Mouse (Mus musculus): Measurements from ENCODE around the gene Zbtb16. TPM values are rescaled to one million over a fixed set of nuclear protein-coding genes. Genes with fewer than 3 reads are reported as not detected.

Gene Zbtb16
- total RNA-seq (2021), result 10 to 100 TPM; 32.2 to 47.0 TPM

DNA sequence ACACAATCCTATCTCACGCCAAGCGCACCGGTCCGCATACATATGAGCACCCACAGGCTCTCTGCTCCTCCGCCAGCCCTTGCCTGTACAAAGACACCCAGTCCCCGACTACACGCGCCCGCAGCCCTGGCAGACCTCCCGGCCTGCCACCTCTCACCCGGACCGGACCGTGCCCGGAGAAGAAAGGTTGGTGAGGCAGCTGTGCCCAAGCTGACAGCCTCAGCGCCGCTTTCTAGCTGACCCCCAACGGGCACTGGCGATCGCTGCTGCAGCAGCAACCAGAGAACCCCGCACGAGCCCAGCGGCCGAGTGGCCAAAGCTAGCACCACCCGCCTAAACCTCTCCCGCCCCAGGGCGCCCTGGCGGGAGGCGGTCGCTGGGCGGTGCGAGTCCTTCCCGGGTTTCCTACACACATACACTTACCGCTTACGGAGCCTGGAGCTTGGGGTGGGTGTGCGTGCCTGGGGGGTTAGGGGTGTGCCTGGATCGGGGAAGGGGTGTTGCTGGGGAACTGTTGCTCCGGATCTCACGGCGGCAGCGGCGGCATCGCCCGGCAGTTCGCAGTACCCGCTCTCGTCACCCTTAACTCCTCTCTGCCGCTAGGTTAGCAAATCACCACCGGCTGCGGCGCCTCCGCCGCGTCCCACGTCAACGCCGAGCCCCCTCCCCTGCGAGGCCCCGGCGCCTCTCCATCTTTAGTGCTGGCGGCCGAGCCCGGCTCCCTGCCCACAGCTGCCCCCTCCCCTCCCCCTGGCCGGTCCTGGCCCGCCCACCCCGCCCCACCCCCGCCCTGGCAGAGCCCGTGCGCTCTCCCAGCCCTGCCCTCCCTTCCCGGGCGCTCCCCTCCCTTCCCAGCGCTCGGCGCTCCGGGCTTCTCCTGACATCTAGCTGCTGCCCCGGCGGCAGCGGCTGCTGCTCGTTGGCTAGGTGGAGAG, at the start of gene Zbtb16:
Zbtb16 (minus strand) TSS at position 592 of the 935 bp plus-strand sequence.
- intact Hi-C loops (cut with DNase I), result loop anchor here (5.0 kb wide), 2 partner anchors 99 to 179 kb away; no protein-coding TSS in a partner anchor
- peak; percentile 80 to 87 for DNase-seq (ENCODE audit: extremely low spot score in 1 of 2, low spot score in 2 of 2)

DNA sequence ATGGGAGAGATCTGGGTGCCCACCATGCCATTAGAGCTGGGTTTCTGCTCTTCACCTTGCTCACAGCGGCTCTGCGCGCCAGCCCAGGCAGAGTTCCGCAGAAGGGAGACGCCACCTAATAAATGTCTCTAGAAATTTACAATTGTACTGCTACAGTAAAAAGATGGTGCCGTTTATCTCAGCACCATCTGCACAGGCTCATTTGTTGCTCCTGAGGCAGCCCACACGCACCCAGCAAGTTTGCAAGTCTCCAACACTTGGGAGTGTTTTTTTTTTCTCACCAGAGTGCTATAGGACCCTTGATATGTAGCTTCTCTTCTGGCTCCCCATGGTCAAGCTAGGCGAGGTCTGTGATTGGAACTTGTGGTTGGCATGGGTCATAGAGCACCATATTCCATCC, 36.9 kb upstream of the Zbtb16 start:
- no peak for DNase-seq (ENCODE audit: extremely low spot score in 1 of 2, low spot score in 2 of 2)
- intact Hi-C loops (cut with DNase I), result no loop called here

DNA sequence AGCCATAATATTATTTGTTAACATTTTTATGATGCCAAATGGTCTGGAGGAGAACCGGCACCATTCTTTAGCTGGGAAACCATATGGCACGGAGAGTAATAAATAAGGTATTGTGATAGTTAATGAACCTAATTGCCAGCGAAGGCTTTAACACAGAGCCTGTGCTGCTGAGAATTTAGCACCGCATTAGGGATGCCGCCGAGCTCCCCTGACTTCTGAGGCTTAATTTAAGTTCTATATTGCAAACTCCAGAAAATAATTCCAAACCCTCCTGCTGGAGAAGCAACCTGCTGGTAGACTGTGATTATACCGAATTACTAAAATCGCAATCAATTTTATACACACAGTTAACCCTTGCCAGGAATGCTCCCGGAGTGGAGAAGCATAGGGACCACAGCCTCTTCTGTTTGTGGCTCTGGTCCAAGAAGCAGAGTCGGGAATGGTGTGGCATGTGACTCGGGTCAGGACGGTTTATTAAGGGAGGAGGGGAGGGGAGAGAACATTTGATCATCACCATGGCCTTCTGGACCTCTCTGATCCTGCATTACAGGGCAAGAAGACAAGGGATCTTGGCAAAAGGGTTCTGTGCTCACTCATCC, 30.6 kb upstream of the Zbtb16 start:
- intact Hi-C loops (cut with DNase I), result no loop called here
- no peak for DNase-seq (ENCODE audit: extremely low spot score in 1 of 2, low spot score in 2 of 2)

DNA sequence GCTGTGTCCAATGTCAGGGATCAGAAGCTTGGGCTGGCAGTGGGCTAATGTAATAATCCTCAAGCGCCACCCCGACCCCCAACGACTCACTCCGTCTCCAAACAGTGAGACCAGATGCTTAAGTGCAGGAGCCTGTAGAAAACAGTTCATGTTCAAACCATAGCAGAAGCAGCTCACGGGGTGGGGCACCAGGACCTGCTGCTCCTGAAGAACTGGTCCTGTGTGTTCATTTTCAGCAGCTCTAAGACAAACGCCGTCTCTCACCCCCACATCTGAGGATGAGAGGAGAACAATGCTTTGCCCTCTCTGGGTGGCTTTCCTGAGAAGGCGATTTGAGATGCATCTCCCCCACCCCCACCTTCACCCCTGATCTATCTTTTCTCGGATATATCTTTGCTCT, 29.2 kb upstream of the Zbtb16 start:
- no peak for DNase-seq (ENCODE audit: extremely low spot score in 1 of 2, low spot score in 2 of 2)
- intact Hi-C loops (cut with DNase I), result no loop called here

DNA sequence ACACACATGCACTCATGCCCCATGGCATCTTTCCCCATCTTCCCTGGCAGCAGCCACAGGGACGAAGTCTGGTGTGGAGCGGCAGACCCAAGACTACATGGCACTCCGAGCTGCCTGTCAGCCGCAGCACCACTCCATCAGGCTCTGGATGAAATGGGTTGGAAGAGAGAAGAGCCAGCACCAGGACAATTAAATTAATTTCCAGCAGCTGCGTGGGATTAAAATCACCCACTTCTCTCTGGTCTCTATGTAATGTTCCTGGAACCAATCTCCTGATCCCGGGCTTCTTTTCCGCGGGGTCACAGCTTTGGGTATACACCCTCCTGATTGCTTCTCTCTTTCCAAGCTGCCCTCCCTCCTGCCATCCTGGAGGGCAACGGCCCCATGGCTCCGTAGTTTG, 25.5 kb upstream of the Zbtb16 start:
- DNase-seq (ENCODE audit: extremely low spot score in 1 of 2, low spot score in 2 of 2), result no peak
- intact Hi-C loops (cut with DNase I), result loop anchor here (2.0 kb wide), 1 partner anchor 215 kb away; no protein-coding TSS in a partner anchor

DNA sequence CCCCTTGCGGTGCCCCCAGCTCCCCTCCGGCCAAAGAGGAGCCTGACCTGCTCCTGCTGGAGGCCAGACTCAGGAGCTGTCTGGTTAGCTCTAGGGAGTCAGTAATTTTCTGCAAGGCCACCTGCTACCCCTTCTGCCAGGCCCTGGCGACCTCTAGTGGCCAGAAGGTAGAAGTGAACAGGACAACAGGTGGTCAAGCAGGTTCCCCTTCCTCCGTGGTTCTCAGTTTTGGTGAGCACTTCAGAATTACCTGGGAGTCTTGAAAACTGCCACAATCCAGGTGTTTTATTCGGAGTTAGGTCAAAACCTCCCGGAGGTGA, 24.5 kb upstream of the Zbtb16 start:
- peak; percentile 55 to 72 for DNase-seq (ENCODE audit: extremely low spot score in 1 of 2, low spot score in 2 of 2)
- intact Hi-C loops (cut with DNase I), result loop anchor here (2.0 kb wide), 1 partner anchor 214 kb away; no protein-coding TSS in a partner anchor

DNA sequence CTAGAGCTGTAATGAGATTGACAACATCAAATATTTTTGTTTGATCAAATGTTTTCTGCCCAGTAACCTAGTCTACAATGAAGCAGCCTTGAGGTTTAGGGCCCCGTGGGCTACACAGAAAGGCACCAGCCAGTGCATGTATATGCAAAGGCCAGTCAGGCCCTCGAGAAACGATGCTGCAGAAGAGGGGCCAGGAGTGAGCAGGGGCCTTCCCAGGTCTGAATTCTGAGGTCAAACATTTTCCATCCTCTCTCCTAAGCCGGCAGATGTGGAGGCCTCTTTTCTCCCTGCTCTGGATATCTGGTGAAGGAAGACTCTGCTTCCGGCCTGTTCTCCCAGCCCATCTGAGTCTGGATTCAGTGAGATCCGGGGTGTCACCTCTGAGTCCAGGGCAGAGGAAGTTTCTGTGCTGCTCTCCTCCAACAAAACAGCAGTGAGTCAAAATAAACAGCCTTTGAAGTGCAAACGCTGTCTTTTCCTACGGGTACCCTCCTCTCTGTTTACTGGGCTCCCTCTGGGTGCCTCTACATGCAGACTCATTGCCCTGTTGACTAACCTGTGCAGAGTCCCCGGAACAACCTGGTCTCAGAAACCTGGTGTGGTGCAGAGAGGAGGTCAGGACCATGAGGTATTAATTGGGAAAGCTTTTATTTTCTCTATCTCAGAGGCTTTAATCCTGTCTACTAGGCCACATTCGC, 24.0 kb upstream of the Zbtb16 start:
- intact Hi-C loops (cut with DNase I), result loop anchor here (2.0 kb wide), 1 partner anchor 213 kb away; no protein-coding TSS in a partner anchor
- no peak for DNase-seq (ENCODE audit: extremely low spot score in 1 of 2, low spot score in 2 of 2)

DNA sequence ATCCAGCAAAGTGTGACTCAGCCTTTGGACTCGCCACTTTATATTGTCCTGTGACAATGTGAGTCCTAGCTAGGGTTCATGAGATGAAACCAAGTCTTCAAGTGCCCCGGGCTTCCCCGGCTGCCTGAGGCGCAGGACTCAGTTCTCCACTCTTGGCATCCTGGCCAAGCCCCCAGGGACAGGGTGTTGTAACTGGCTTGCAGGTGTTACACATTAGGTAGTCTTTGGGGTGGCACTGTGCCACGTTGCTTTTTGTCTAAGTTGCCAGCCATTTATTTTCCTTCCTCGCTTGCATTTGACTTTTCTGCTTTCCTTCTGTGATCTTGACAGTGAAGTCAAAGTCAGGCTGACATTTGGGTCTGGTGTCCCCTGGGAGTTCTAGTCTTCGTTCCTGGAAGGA, 21.9 kb upstream of the Zbtb16 start:
- intact Hi-C loops (cut with DNase I), result no loop called here
- DNase-seq (ENCODE audit: extremely low spot score in 1 of 2, low spot score in 2 of 2), result no peak

DNA sequence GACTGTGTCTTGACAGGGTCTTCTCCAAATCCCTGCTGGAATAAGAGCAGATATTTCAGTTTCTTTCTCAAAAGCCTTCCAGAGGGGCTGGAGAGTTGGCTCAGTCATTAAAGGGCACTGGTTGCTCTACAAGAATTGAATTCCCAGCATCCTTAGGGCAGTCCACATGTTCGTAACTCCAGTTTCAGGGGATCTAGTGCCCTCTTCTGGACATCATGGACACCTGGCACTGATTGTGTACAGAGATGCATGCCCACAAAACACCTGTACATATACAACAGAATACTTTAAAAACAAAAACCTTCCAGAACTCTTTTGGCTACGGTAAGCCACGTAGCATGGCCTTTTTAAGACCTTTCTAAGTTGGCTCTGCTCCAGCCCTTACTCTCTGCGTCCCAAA, 20.2 kb upstream of the Zbtb16 start:
- intact Hi-C loops (cut with DNase I), result no loop called here
- no peak for DNase-seq (ENCODE audit: extremely low spot score in 1 of 2, low spot score in 2 of 2)

DNA sequence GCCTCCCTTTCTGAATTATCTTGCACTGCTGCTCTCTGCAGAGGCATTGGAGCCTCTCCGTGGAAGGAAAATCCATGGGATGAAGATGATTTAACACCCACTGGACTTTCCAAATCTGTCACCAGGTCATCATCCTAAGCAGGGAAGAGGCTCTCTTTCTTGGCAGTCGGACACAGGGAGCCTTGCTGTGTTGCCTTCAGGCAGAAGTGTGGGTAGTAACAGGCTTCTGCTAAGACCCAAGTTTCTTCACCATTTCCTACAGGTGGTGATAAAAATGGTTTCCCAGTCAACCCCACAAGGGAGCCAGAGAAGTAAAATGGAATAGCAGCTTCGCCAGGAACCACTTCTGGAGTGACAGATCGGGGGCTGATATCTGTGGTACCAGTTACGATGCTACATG, 13.5 kb upstream of the Zbtb16 start:
- intact Hi-C loops (cut with DNase I), result no loop called here
- no peak for DNase-seq (ENCODE audit: extremely low spot score in 1 of 2, low spot score in 2 of 2)

DNA sequence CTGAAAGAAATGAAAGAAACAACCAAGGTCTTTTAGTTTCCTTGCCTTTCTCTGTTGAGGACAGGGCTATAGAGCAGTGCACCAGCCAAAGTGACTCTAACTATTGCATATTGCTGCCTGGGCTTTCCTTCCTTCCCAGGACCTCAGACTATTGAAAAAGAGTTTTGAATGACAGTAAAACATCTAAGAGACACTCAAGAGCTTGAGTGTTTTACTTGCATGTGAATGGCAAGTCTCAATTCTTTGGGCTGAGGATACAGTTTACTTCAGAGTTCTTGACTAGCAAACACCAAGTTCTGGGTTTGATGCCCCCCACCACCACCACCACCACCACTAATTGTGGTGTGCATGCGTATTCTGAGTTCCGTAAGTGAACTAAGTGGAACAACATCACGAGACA, 3.5 kb upstream of the Zbtb16 start:
- intact Hi-C loops (cut with DNase I), result loop anchor here (5.0 kb wide), 2 partner anchors 102 to 182 kb away; no protein-coding TSS in a partner anchor
- DNase-seq (ENCODE audit: extremely low spot score in 1 of 2, low spot score in 2 of 2), result no peak

DNA sequence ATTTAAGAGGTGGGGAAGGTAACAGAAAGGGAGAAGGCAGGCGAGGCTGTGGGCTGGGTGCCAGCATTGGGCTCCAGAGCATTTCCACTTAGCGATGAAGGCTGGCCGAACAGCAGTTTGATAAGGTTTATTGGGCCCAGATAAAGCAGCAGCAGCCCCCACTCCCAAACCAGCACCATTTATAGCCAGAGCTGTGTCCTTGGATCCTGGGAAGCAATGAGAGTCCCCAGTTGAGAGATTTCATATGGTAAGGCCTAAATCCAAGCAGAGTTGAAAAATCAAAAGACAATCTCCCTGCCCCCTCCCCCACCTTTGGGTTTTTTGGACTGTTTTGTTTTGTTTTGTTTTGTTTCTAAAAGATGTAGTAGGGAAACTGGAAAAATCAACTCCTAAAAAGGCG, 2.3 kb upstream of the Zbtb16 start:
- no peak for DNase-seq (ENCODE audit: extremely low spot score in 1 of 2, low spot score in 2 of 2)
- intact Hi-C loops (cut with DNase I), result loop anchor here (5.0 kb wide), 2 partner anchors 101 to 181 kb away; no protein-coding TSS in a partner anchor

DNA sequence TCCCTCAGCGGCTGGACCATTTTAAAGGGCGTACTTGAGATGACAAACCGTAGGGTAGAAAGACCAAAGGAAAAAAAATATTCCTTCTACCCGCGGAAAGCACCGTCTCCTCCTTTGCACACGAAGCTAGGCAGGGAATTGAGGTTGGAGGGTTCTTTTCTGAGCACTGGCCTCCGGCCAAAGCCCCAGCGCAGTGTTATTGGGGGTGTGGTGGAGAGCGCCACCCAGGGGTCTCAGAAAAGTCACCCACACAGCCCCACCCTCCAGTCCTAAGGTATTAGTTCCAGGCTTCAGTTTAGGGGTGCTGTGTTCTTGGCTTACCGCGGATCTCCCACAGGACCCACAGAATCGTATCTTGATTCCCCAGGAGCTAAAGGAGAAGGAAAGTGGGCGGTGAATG, 1.2 kb upstream of the Zbtb16 start:
- intact Hi-C loops (cut with DNase I), result loop anchor here (5.0 kb wide), 2 partner anchors 100 to 180 kb away; no protein-coding TSS in a partner anchor
- peak in 1 of 2 experiments; percentile 50 for DNase-seq (ENCODE audit: extremely low spot score in 1 of 2, low spot score in 2 of 2)

DNA sequence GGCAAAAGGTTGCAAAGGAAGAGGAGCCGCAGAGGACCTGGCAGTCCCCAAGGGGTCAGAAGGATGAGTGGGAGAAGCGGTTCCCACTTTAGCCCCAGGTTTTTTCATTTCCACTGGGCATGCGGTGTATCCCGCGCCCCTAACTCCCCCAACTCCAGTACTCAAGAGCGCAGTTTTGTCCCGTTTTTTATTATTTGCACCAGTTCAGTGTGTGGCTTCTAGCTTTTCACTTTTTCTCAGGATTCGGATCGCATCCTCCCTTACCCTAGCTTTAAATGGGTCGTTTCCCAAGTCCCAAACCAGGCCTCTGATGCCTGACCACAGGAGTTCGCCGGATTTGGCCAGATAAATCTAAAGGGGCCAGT, 526 bp upstream of the Zbtb16 start:
- no peak for DNase-seq (ENCODE audit: extremely low spot score in 1 of 2, low spot score in 2 of 2)
- intact Hi-C loops (cut with DNase I), result loop anchor here (5.0 kb wide), 2 partner anchors 99 to 179 kb away; no protein-coding TSS in a partner anchor

DNA sequence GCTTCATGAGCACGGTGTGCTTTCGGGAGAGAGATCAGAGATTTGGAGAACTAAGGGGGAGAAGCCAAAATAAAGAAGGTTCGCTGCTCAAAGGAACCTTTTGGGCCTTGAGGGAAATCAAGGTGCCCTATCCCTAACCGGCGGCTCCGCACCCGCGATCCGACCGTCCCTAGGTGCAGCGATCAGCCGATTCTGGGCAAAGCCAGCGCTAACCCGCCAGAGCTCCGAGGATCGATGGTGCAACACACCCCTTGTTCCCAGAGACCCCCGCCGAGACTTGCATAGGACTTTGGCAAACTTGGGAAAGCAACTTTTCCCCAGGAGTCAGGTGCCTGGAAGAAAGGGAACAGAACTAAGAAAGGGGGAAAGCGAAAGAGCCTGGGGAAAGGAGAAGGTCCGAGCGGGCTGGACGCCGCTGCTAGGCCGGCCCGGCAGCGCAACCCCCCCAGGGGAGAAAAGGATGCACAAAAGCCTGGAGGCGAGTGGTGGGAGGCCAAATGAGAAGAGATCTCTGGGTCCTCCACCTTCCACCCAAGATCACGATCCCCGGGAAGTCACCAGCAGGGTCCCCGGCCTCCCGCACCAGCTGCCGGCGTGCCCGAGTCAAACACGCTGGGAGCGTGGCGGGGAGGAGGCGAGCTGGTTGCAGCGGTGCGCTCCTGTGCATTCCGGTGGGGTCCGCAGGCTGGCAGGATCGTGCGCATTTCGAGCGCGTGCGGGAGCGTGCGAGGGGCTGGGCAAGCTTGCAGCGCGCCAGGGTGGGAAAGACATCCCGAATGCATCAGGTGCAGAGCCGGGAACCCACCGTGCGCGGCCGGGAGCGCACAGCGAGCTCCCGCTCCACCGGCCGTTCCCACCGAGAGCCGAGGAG, 1.2 kb downstream of the Zbtb16 start:
- DNase-seq (ENCODE audit: extremely low spot score in 1 of 2, low spot score in 2 of 2), result peak in 1 of 2 experiments; percentile 64
- intact Hi-C loops (cut with DNase I), result loop anchor here (5.0 kb wide), 2 partner anchors 97 to 177 kb away; no protein-coding TSS in a partner anchor

DNA sequence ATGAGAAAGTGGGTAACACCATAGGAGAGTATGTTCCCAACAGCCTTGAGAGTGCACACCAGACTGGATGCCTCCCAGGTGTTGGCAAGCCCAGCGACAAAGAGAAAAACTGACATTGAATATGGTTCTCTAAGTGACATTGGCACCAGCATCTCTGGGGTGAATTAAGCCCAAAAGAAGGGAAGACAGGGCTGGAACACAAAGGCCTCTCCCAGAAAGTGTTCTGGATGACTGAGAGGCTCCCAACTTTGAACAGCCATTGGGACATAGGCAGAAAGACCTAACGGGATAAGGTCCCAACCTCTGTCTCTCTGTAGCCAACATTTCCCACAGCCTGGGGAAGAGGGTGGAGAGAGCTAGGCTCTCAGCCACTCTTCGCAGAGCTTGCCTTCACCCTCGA, 2.0 kb downstream of the Zbtb16 start:
- intact Hi-C loops (cut with DNase I), result no loop called here

DNA sequence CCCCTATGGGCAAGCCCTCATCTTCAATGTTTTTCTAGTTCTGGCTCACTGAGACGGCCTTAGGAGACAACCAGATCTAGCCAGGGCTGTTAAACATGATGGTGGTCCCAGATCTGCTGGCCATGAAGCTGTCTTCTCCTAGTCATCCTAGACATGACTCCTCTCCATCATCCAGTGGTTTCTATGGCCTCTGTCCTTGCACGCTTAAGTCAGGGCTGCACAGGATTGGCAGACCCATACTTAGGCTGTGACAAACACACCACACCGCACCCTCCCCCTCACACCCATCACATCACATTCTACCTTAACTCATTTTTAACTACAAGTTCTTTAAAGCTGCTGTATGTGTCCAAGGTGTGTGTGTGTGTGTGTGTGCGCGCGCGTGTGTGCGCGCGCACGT, 2.5 kb downstream of the Zbtb16 start:
- intact Hi-C loops (cut with DNase I), result no loop called here

More for the DNA sequence above, 2.0 kb downstream of the Zbtb16 start:
- no peak for DNase-seq (ENCODE audit: extremely low spot score in 1 of 2, low spot score in 2 of 2)

DNA sequence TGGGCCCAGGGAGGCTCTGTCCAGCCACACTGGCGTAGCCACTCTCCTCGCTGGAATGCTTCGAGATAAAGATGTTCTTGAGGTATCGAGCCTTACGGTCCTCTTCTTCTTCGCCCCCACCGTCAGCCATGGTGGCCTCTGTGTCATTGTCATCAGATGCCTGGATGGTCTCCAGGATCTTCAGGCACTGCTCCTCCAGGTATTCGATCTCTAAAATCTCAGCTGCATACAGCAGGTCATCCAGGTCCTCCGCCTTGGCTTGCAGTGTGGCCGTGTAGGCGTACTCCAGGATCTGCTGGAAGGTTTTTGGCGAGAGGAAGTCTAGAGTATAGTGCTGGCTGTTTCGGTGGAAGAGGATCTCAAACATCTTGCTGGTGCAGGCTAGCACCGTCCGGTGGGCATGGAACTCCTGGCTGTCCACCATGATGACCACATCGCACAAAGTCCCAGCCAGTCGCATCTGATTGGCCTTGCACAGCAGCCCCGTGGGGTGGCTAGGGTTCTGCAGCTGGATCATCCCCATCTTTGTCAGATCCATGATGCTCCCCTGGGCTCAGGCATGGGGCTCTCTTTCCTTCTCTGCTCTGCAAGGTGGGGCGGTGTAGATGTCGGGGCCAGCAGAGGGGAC, 3.4 kb downstream of the Zbtb16 start:
- DNase-seq (ENCODE audit: extremely low spot score in 1 of 2, low spot score in 2 of 2), result no peak
- intact Hi-C loops (cut with DNase I), result no loop called here

More for the DNA sequence above, 2.5 kb downstream of the Zbtb16 start:
- no peak for DNase-seq (ENCODE audit: extremely low spot score in 1 of 2, low spot score in 2 of 2)
